Mouse (Mus musculus): ENCODE measurements at regions not wholly inside any gene's neighbourhood (a gene's known extent, or its start where the extent isn't known, plus 50 kb on each side); places are given as distances from the start of the nearest gene placed in this dataset.

- TF ChIP-seq POLR2A (IDR thresholded peaks at IDR 0.05; ENCODE audit: low read depth, low read length) (no peak), CTCF (conservative IDR thresholded peaks at IDR 0.05; ENCODE audit: insufficient read depth, insufficient read length, low read depth, low read length) (no peak)
- Histone ChIP-seq H3K4me3 (ENCODE audit: insufficient read depth, low read depth, low read length) (no peak overlapping the region), H3K27me3 (replicated peaks; ENCODE audit: control insufficient read depth, insufficient read depth, low read length) (no peaks in the 10 kb centered on the region), H3K36me3 (ENCODE audit: control insufficient read depth, insufficient read depth, low read length) (no peaks in the 10 kb centered on the region), H3K4me1 (ENCODE audit: control insufficient read depth, insufficient read depth, low read length) (no peaks in the 10 kb centered on the region), H3K27ac (ENCODE audit: insufficient read depth, low read depth, low read length) (no peak overlapping the region)
- DNase-seq, result no peak
- 76% methylated on average over 9 of the region's 9 CpGs for WGBS
These were observed 53.5 kb upstream of the Smyd2 start for GRCm38 (mm10) chr1:189975660-189976059.

- no peak for TF ChIP-seq POLR2A (IDR thresholded peaks at IDR 0.05; ENCODE audit: low read depth, low read length)
- peak; percentile 92 for TF ChIP-seq CTCF (conservative IDR thresholded peaks at IDR 0.05; ENCODE audit: insufficient read depth, insufficient read length, low read depth, low read length)
- no peak overlapping the region for H3K4me3 ChIP-seq (ENCODE audit: insufficient read depth, low read depth, low read length)
- 12% methylated on average over 13 of the region's 13 CpGs for WGBS
- no peaks in the 10 kb centered on the region for H3K27me3 ChIP-seq (replicated peaks; ENCODE audit: control insufficient read depth, insufficient read depth, low read length)
- H3K36me3 ChIP-seq (ENCODE audit: control insufficient read depth, insufficient read depth, low read length), result no peaks in the 10 kb centered on the region
- DNase-seq, result peak; percentile 80
- H3K27ac ChIP-seq (ENCODE audit: insufficient read depth, low read depth, low read length), result no peak overlapping the region
- H3K4me1 ChIP-seq (ENCODE audit: control insufficient read depth, insufficient read depth, low read length), result no peaks in the 10 kb centered on the region
These were observed 50.7 kb upstream of the Smyd2 start for GRCm38 (mm10) chr1:189972790-189973406.

Data from kidney, adult 2 months (tissue).